Mouse (Mus musculus): Measurements from ENCODE around the gene Tmod4. TPM values are rescaled to one million over a fixed set of nuclear protein-coding genes. Genes with fewer than 3 reads are reported as not detected.
"Not testable (repeated sequence)": the region's sequence is repeated elsewhere in the genome, so short reads cannot be mapped to it uniquely, and the experiment has no call there.

Gene Tmod4
- polyA plus RNA-seq (2012; rRNA removed), result 0.72 and 0.77 TPM in 2 replicates

GRCm38 (mm10) chr3:95124246-95124645 is at the start of gene Tmod4:
TSS of gene Tmod4 (plus strand) at chr3:95124476.
- TF ChIP-seq POLR2A (IDR thresholded peaks at IDR 0.05; ENCODE audit: extremely low read depth, insufficient read depth, low read length) (no peak), CTCF (IDR thresholded peaks at IDR 0.05; ENCODE audit: extremely low read depth, insufficient read depth, low read length) (peak; percentile 43)
- Histone ChIP-seq H3K4me3 (ENCODE audit: insufficient read depth, low read length) (no peak within 1 kb of the TSS), H3K27ac (ENCODE audit: insufficient read depth, low read length) (no peak within 1 kb of the TSS), H3K4me1 (ENCODE audit: control insufficient read depth, insufficient read depth, low read length) (no peaks in the 10 kb centered on the region)

GRCm38 (mm10) chr3:95088071-95088470 is 36.2 kb upstream of the Tmod4 start:
- Histone ChIP-seq H3K27ac (ENCODE audit: insufficient read depth, low read length) (no peak overlapping the region), H3K4me3 (ENCODE audit: insufficient read depth, low read length) (no peak overlapping the region), H3K4me1 (ENCODE audit: control insufficient read depth, insufficient read depth, low read length) (0 out of 2 replicates have a peak, but pooled peaks cover 2% of the 10 kb centered on the region)
- TF ChIP-seq POLR2A (IDR thresholded peaks at IDR 0.05; ENCODE audit: extremely low read depth, insufficient read depth, low read length) (no peak), CTCF (IDR thresholded peaks at IDR 0.05; ENCODE audit: extremely low read depth, insufficient read depth, low read length) (no peak)

GRCm38 (mm10) chr3:95100854-95101253 is 23.4 kb upstream of the Tmod4 start:
- Histone ChIP-seq H3K4me1 (ENCODE audit: control insufficient read depth, insufficient read depth, low read length) (peaks cover 7% of the 10 kb centered on the region; the same call in 1 of the 2 replicates), H3K27ac (ENCODE audit: insufficient read depth, low read length) (no peak overlapping the region)
- no peak for TF ChIP-seq POLR2A (IDR thresholded peaks at IDR 0.05; ENCODE audit: extremely low read depth, insufficient read depth, low read length)
- no peak for TF ChIP-seq CTCF (IDR thresholded peaks at IDR 0.05; ENCODE audit: extremely low read depth, insufficient read depth, low read length)

GRCm38 (mm10) chr3:95105121-95105520 is 19.2 kb upstream of the Tmod4 start:
- H3K4me3 ChIP-seq (ENCODE audit: insufficient read depth, low read length), result peak overlapping the region; percentile 75
- peaks cover 5% of the 10 kb centered on the region; the same call in 1 of the 2 replicates for H3K4me1 ChIP-seq (ENCODE audit: control insufficient read depth, insufficient read depth, low read length)
- peak overlapping the region; percentile 98 for H3K27ac ChIP-seq (ENCODE audit: insufficient read depth, low read length)
- no peak for TF ChIP-seq POLR2A (IDR thresholded peaks at IDR 0.05; ENCODE audit: extremely low read depth, insufficient read depth, low read length)
- no peak for TF ChIP-seq CTCF (IDR thresholded peaks at IDR 0.05; ENCODE audit: extremely low read depth, insufficient read depth, low read length)

More at GRCm38 (mm10) chr3:95100854-95101253, 23.4 kb upstream of the Tmod4 start:
- H3K4me3 ChIP-seq (ENCODE audit: insufficient read depth, low read length), result no peak overlapping the region

GRCm38 (mm10) chr3:95105586-95106337 is 18.5 kb upstream of the Tmod4 start:
- peak overlapping the region; percentile 98 for H3K27ac ChIP-seq (ENCODE audit: insufficient read depth, low read length)
- peak overlapping the region; percentile 75 for H3K4me3 ChIP-seq (ENCODE audit: insufficient read depth, low read length)
- peaks cover 5% of the 10 kb centered on the region; the same call in 1 of the 2 replicates for H3K4me1 ChIP-seq (ENCODE audit: control insufficient read depth, insufficient read depth, low read length)
- TF ChIP-seq CTCF (IDR thresholded peaks at IDR 0.05; ENCODE audit: extremely low read depth, insufficient read depth, low read length) (no peak), POLR2A (IDR thresholded peaks at IDR 0.05; ENCODE audit: extremely low read depth, insufficient read depth, low read length) (no peak)

GRCm38 (mm10) chr3:95106338-95107117 is 17.7 kb upstream of the Tmod4 start, which contains the start of gene Pip5k1a:
TSS of gene Pip5k1a (minus strand) at chr3:95106930.
- peaks cover 4% of the 10 kb centered on the region; the same call in 1 of the 2 replicates for H3K4me1 ChIP-seq (ENCODE audit: control insufficient read depth, insufficient read depth, low read length)
- peak within 1 kb of the TSS; percentile 75 for H3K4me3 ChIP-seq (ENCODE audit: insufficient read depth, low read length)
- peak; percentile 81 for TF ChIP-seq POLR2A (IDR thresholded peaks at IDR 0.05; ENCODE audit: extremely low read depth, insufficient read depth, low read length)
- TF ChIP-seq CTCF (IDR thresholded peaks at IDR 0.05; ENCODE audit: extremely low read depth, insufficient read depth, low read length), result no peak
- H3K27ac ChIP-seq (ENCODE audit: insufficient read depth, low read length), result peak within 1 kb of the TSS; percentile 62

GRCm38 (mm10) chr3:95107308-95107707 is 17.0 kb upstream of the Tmod4 start:
- not testable (repeated sequence) for H3K4me1 ChIP-seq (ENCODE audit: control insufficient read depth, insufficient read depth, low read length); H3K27ac ChIP-seq (ENCODE audit: insufficient read depth, low read length)
- peak overlapping the region; percentile 75; the same call in 1 of the 2 replicates for H3K4me3 ChIP-seq (ENCODE audit: insufficient read depth, low read length)

- Histone ChIP-seq H3K4me3 (ENCODE audit: insufficient read depth, low read length) (no peak overlapping the region), H3K4me1 (ENCODE audit: control insufficient read depth, insufficient read depth, low read length) (peaks cover 2% of the 10 kb centered on the region; the same call in 1 of the 2 replicates), H3K27ac (ENCODE audit: insufficient read depth, low read length) (no peak overlapping the region)
- TF ChIP-seq POLR2A (IDR thresholded peaks at IDR 0.05; ENCODE audit: extremely low read depth, insufficient read depth, low read length) (no peak), CTCF (IDR thresholded peaks at IDR 0.05; ENCODE audit: extremely low read depth, insufficient read depth, low read length) (no peak)
Measured at GRCm38 (mm10) chr3:95107898-95108297, 16.4 kb upstream of the Tmod4 start.

- TF ChIP-seq POLR2A (IDR thresholded peaks at IDR 0.05; ENCODE audit: extremely low read depth, insufficient read depth, low read length) (peak; percentile 64; the same call in 1 of the 2 replicates), CTCF (IDR thresholded peaks at IDR 0.05; ENCODE audit: extremely low read depth, insufficient read depth, low read length) (no peak)
- H3K4me3 ChIP-seq (ENCODE audit: insufficient read depth, low read length), result peak within 1 kb of the TSS; percentile 67
- H3K27ac ChIP-seq (ENCODE audit: insufficient read depth, low read length), result no peak within 1 kb of the TSS; the same call in 1 of the 2 replicates
- no peaks in the 10 kb centered on the region for H3K4me1 ChIP-seq (ENCODE audit: control insufficient read depth, insufficient read depth, low read length)
Measured at GRCm38 (mm10) chr3:95110911-95111726, 13.2 kb upstream of the Tmod4 start, which contains the start of gene Vps72. TSS of gene Vps72 (plus strand) at chr3:95111022.
